Mouse (Mus musculus) bone marrow, adult 2 months (tissue): ENCODE results near the gene Itga9. TPM values are rescaled to one million over a fixed set of nuclear protein-coding genes. Genes with fewer than 3 reads are reported as not detected.

Experiments
- H3K27ac ChIP-seq: fragments of 200-500 bp; 2 replicates; pipeline ENCODE4 v1.5.1; 2012; ENCODE audit warnings: low read depth, mild to moderate bottlenecking, control low read depth, inconsistent platforms, low read length; ENCODE audit not compliant: control insufficient read depth, poor library complexity, insufficient read depth
- H3K4me1 ChIP-seq: fragments of 200-500 bp; 2 replicates; pipeline ENCODE4 v1.6.1; 2011; ENCODE audit warnings: low read length; ENCODE audit not compliant: control insufficient read depth, insufficient read depth
- H3K4me3 ChIP-seq: fragments of 200-500 bp; replicated peaks from 2 replicates; pipeline ENCODE3; 2011; ENCODE audit warnings: mild to moderate bottlenecking, low read depth, low read length, control low read depth; ENCODE audit not compliant: control insufficient read depth
- CTCF ChIP-seq: fragments of 200-500 bp; IDR thresholded peaks from 2 replicates; pipeline ENCODE4 v1.5.1; 2011; ENCODE audit warnings: low read length, control low read depth; ENCODE audit not compliant: control insufficient read depth, insufficient read depth
- POLR2A ChIP-seq: fragments of 200-500 bp; IDR thresholded peaks from 2 replicates; pipeline ENCODE4 v1.6.1; 2011; ENCODE audit warnings: low read depth, mild to moderate bottlenecking, control low read depth, low read length, borderline replicate concordance; ENCODE audit not compliant: control insufficient read depth
- WGBS: fragments of 180-500 bp; shearing (Covaris S2); methylation state at CpG from one replicate; pipeline ENCODE4 v1.1.7; 2018; 5-methylcytosine and 5-hydroxymethylcytosine counted together
- polyA plus RNA-seq: library from polyadenylated mRNA; stranded (reverse); fragments of >200 nt; gene quantifications from 2 replicates; pipeline ENCODE4 v1.2.4, GENCODE M21; 2011; ENCODE audit warnings: low replicate concordance; ENCODE audit not compliant: missing spikeins, insufficient read depth, insufficient read length

Itga9 gene
- polyA plus RNA-seq, 1 experiment = 12.0 TPM

DNA sequence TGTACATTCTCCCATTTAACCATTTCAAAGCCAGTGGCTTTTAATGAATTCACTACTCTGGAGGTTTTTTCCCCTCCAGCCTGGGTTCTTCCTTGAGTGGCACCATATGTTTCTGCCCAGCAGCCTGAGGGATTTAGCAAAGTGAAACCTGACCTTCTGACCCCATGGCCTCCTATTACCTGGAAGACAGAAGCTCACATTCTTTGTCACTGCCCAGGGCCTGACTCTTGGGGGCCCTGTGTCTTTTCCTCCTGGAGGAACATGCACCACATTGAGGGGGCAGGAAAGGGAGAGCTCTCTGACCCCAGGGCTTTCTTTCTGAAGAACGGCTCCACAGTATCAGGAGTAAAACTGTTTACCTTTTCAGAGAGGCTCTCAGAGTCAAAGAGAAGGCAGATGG, 46.9 kb downstream of the Itga9 start:
- Histone ChIP-seq H3K4me3 (no peak overlapping the region), H3K4me1 (peaks cover 4% of the 10 kb centered on the region; the same call in 1 of the 2 replicates), H3K27ac (peak overlapping the region; percentile 85)
- TF ChIP-seq CTCF = no peak
- no peak for TF ChIP-seq POLR2A
- WGBS = 79% methylated on average over 1 of the region's 1 CpGs

DNA sequence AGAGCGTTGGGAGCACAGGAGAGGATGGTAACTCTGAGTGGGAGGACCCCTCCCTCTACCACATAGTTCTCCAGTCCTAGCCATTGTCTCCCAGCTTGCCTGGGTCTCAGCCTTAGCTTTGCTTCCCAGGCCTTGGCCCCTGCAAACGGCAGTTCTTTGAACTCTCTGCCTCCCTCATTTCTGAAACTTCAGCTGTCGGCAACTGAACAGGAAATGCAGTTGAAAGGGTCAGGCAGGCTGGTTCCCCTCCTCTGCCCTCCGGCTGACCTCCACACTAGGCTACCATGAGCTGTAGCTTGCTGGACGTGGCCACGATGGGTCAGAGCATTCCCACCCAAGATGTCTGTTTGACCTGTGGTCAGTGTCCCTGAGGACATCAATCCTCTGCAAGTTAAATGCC, 48.5 kb downstream of the Itga9 start:
- TF ChIP-seq POLR2A (no peak), CTCF (no peak)
- H3K4me1 ChIP-seq = peaks cover 6% of the 10 kb centered on the region; the same call in 1 of the 2 replicates
- no peak overlapping the region for H3K4me3 ChIP-seq
- 16% methylated on average over 6 of the region's 6 CpGs for WGBS
- peak overlapping the region; percentile 57; the same call in 1 of the 2 replicates for H3K27ac ChIP-seq

DNA sequence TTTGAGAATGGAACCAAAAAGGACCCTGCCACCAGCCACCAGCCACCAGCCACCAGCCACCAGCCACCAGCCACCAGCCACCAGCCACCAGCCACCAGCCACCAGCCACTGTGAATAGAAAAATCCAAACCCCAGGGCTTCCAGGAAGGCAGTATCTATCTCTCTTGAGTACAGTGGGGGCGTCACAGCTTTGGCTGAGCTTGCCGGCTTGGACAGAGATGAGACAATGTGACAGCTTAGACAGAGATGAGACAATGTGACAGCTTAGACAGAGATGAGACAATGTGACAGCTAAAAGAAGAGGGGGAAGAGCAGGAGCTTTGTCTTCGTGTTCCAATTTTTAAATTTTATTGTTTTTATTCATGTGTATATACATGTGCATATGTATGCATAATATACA, 49.2 kb downstream of the Itga9 start:
- 68% methylated on average over 3 of the region's 3 CpGs for WGBS
- TF ChIP-seq CTCF (no peak), POLR2A (no peak)
- H3K27ac ChIP-seq = no peak overlapping the region
- peaks cover 6% of the 10 kb centered on the region; the same call in 1 of the 2 replicates for H3K4me1 ChIP-seq
- no peak overlapping the region for H3K4me3 ChIP-seq

DNA sequence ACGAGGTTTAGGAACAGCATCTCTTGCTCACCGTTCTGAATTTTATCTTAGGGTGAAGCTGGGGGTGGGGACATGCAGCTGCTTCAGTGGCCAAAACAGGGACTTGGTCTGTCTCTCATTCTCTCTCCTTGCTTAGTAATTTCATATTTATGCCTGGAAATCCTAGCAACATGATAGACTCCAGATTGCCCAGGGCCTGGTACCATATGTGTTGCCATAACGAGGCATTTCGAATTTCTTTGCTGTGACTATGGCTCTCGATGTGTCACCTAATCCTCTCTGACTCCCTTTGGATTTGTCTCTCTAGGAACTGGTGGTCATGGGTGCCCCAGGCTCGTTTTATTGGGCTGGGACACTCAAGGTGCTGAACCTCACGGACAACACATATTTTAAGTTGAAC, 51.7 kb downstream of the Itga9 start:
- H3K4me3 ChIP-seq = no peak overlapping the region
- H3K4me1 ChIP-seq = peaks cover 10% of the 10 kb centered on the region; the same call in 1 of the 2 replicates
- TF ChIP-seq POLR2A (no peak), CTCF (no peak)
- H3K27ac ChIP-seq = no peak overlapping the region
- 78% methylated on average over 7 of the region's 7 CpGs for WGBS

DNA sequence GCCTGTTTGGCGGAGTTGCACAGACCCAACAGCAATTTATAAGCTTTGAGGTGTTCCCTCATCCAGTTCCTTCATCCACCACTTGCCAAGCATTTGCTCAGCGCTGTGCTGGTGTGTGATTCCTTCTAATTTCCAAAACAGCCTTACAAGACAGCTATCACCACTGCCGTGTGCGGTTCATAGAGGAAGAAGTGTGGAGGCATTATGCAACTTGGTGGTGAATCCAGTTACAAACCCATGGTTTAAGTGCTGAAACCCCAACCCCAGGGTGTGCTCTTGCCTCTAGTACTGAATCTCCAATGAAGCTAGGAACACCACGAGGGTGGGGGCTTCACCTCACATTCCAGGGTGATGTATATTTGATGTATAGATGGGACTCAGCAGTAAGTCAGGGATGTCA, 53.3 kb downstream of the Itga9 start:
- Histone ChIP-seq H3K4me1 (peaks cover 9% of the 10 kb centered on the region; the same call in 1 of the 2 replicates), H3K4me3 (no peak overlapping the region), H3K27ac (no peak overlapping the region)
- 30% methylated on average over 5 of the region's 5 CpGs for WGBS
- TF ChIP-seq CTCF = no peak
- no peak for TF ChIP-seq POLR2A

DNA sequence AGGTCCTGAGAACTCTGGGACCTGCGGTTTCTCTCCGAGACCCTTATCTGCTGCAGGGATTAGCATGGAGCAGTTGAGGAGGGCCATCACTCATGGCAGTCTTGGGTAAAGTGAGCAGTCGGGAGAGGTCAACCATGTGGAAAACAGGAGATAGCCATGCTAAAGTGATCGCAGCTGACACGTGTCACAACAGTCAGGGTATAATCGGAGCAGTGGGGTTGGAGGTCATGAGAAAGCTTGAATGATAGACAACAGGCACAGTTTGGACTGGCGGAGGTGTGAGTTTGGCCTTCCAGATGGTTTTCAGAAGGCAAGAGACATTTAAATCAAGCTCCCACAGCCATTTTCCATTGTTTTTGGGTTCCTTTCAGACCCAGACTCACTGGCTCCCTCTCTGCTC, 53.8 kb downstream of the Itga9 start:
- Histone ChIP-seq H3K4me3 (no peak overlapping the region), H3K4me1 (peaks cover 6% of the 10 kb centered on the region; the same call in 1 of the 2 replicates), H3K27ac (no peak overlapping the region)
- 78% methylated on average over 7 of the region's 7 CpGs for WGBS
- TF ChIP-seq POLR2A (no peak), CTCF (no peak)

- WGBS = 59% methylated on average over 8 of the region's 8 CpGs
- TF ChIP-seq POLR2A (no peak), CTCF (no peak)
- peaks cover 6% of the 10 kb centered on the region; the same call in 1 of the 2 replicates for H3K4me1 ChIP-seq
- H3K27ac ChIP-seq = peak overlapping the region; percentile 18; the same call in 1 of the 2 replicates
- no peak overlapping the region for H3K4me3 ChIP-seq
Observed at GRCm38 (mm10) chr9:118662026-118662425, 55.5 kb downstream of the Itga9 start.

DNA sequence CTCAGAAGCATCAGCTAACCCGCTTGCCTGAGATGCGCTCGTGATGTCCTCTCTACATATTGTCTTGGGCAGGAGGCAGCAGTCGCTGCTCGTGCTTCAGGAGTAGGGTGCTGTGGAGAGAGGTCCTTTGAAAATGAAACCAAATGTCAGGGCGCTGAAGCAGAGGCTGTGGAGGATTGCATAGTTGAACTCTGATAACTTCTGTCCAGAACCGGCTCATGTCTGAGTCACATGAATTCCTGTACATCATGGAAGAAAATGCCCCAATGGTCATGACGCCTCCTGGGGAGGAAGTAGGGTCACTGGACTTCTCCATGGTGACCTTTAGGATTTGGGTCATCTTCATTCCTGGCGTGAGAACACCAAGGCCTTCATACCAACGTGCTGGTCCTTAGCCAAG, 56.0 kb downstream of the Itga9 start:
- Histone ChIP-seq H3K4me1 (peaks cover 6% of the 10 kb centered on the region; the same call in 1 of the 2 replicates), H3K4me3 (no peak overlapping the region), H3K27ac (peak overlapping the region; percentile 18; the same call in 1 of the 2 replicates)
- no peak for TF ChIP-seq CTCF
- no peak for TF ChIP-seq POLR2A
- WGBS = 59% methylated on average over 10 of the region's 10 CpGs

DNA sequence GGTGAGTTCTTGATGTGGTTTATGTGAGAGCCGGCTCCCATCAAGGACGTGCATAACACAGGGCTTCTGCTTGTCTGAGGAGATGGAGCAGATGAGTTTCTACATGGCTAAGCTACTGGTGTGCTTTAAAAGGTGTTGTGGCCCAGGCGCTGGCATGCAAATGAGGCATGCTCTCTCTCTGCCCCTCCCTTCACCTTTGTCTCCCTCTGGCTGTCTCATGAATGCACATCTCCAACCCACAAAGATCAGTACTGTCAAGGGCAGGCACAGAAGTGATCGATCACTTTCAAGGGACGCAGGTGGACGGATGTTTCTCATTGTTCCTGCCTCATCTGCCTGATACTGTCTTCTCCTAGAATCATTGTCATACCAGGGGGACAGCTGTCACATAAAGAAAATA, 57.4 kb downstream of the Itga9 start:
- 86% methylated on average over 6 of the region's 6 CpGs for WGBS
- Histone ChIP-seq H3K4me1 (peaks cover 4% of the 10 kb centered on the region; the same call in 1 of the 2 replicates), H3K27ac (no peak overlapping the region), H3K4me3 (no peak overlapping the region)
- TF ChIP-seq CTCF (no peak), POLR2A (no peak)
